Mouse (Mus musculus): Measurements from ENCODE around the gene Chrm1.

DNA sequence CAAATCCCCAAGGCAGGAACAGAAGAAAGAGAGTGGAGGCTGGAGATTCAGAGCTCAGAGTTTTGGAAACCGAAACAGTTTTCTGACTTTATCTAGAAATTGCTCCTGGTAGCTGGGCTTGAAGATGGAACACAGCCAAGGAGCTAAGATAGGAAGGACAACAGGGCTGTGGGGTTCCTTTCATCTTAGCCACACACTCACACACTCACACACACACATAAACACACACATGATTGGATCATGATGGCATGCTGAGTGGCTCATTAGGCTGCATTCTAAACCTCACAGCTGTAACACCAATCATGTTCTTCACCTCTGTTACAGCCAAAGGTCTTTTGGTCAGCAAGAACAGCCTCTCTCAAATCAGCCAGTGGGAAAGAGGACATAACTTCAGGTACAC, 31.6 kb upstream of the Chrm1 start:
- TF ChIP-seq HCFC1 (IDR thresholded peaks at IDR 0.05; ENCODE audit: borderline replicate concordance, insufficient read depth, low read length) = no peak
- no peak for TF ChIP-seq CHD2 (IDR thresholded peaks at IDR 0.05; ENCODE audit: low read depth, low read length)
- TF ChIP-seq ZNF384 (IDR thresholded peaks at IDR 0.05; ENCODE audit: low read depth, low read length) = no peak
- no peak for TF ChIP-seq MAFK (IDR thresholded peaks at IDR 0.05; ENCODE audit: insufficient read depth, low read depth, low read length)
